Mouse (Mus musculus) limb, embryonic 12.5 days (tissue): ENCODE results near the gene Ing4. TPM values are rescaled to one million over a fixed set of nuclear protein-coding genes. Genes with fewer than 3 reads are reported as not detected.
"Not testable (repeated sequence)": the region's sequence is repeated elsewhere in the genome, so short reads cannot be mapped to it uniquely, and the experiment has no call there.

ENCODE experiments used
- ATAC-seq: fragments of 200-750 bp; cut with Nextera tagmentation; 2 replicates; pipeline ENCODE4 v1.8.0; 2017; ENCODE audit warnings: low read depth, moderate TSS enrichment; ENCODE audit not compliant: insufficient number of reproducible peaks, insufficient read depth, low FRiP score, low TSS enrichment
- H3K27ac ChIP-seq: fragments of 300-500 bp; sonication (generic); 2 replicates; pipeline ENCODE4 v1.5.1; 2016; ENCODE audit warnings: mild to moderate bottlenecking, moderate library complexity
- H3K27me3 ChIP-seq: fragments of 300-500 bp; sonication (generic); 2 replicates; pipeline ENCODE4 v1.6.1; 2016; ENCODE audit warnings: mild to moderate bottlenecking, moderate library complexity
- H3K36me3 ChIP-seq: fragments of 300-500 bp; sonication (generic); 2 replicates; pipeline ENCODE4 v1.6.1; 2016; ENCODE audit warnings: mild to moderate bottlenecking, moderate library complexity
- H3K4me1 ChIP-seq: fragments of 300-500 bp; sonication (generic); replicated peaks from 2 replicates; pipeline ENCODE4 v1.6.1; 2016
- H3K4me2 ChIP-seq: fragments of 300-500 bp; sonication (generic); 2 replicates; pipeline ENCODE4 v1.6.1; 2016; ENCODE audit warnings: mild to moderate bottlenecking, moderate library complexity
- H3K4me3 ChIP-seq: fragments of 300-500 bp; sonication (generic); replicated peaks from 2 replicates; pipeline ENCODE4 v1.5.1; 2016; ENCODE audit warnings: mild to moderate bottlenecking
- H3K9ac ChIP-seq: fragments of 300-500 bp; sonication (generic); replicated peaks from 2 replicates; pipeline ENCODE4 v1.6.1; 2016; ENCODE audit warnings: mild to moderate bottlenecking, moderate library complexity
- H3K9me3 ChIP-seq: fragments of 300-500 bp; sonication (generic); 2 replicates; pipeline ENCODE4 v1.6.1; 2016; ENCODE audit warnings: mild to moderate bottlenecking, moderate library complexity
- WGBS: fragments of 180-500 bp; shearing (Covaris S2); methylation state at CpG from one replicate; pipeline ENCODE4 v1.1.7; 2016; 5-methylcytosine and 5-hydroxymethylcytosine counted together
- polyA plus RNA-seq: library from polyadenylated mRNA; unstranded; fragments of >200 nt; fragmentation: Nextera tagmentation; extraction: Ambion mirVana; gene quantifications from 2 replicates; pipeline ENCODE4 v1.2.1, GENCODE M21; 2016

Ing4 gene
- polyA plus RNA-seq, 1 experiment from 2014 or later, result 170 TPM

- peaks cover 43% of the 10 kb centered on the region for H3K27me3 ChIP-seq
- no peak overlapping the region for H3K4me2 ChIP-seq
- no peak overlapping the region for H3K9ac ChIP-seq
- 30% methylated on average over 3 of the region's 3 CpGs for WGBS
- H3K4me1 ChIP-seq, result peaks cover 20% of the 10 kb centered on the region
- no peak overlapping the region for H3K27ac ChIP-seq
- H3K36me3 ChIP-seq, result no peaks in the 10 kb centered on the region
- H3K9me3 ChIP-seq, result no peaks in the 10 kb centered on the region
- H3K4me3 ChIP-seq, result no peak overlapping the region
- no peak for ATAC-seq
Observed at GRCm38 (mm10) chr6:125005086-125005485, 34.5 kb upstream of the Ing4 start.

- 44% methylated on average over 13 of the region's 13 CpGs for WGBS
- H3K4me3 ChIP-seq, result peak overlapping the region; percentile 95
Observed at GRCm38 (mm10) chr6:125008060-125008459, 31.5 kb upstream of the Ing4 start.

GRCm38 (mm10) chr6:125008586-125009128 lies 30.9 kb upstream of the Ing4 start:
- peak overlapping the region; percentile 85 for H3K4me2 ChIP-seq
- H3K4me3 ChIP-seq, result peak overlapping the region; percentile 95
- H3K36me3 ChIP-seq, result peaks cover 28% of the 10 kb centered on the region
- ATAC-seq, result peak; percentile 98
- H3K9ac ChIP-seq, result peak overlapping the region; percentile 98
- no peaks in the 10 kb centered on the region for H3K9me3 ChIP-seq
- H3K27me3 ChIP-seq, result peaks cover 8% of the 10 kb centered on the region
- H3K27ac ChIP-seq, result peak overlapping the region; percentile 99
- WGBS, result under 1% methylated on average over 30 of the region's 34 CpGs
- H3K4me1 ChIP-seq, result peaks cover 32% of the 10 kb centered on the region

More at GRCm38 (mm10) chr6:125008060-125008459, 31.5 kb upstream of the Ing4 start:
- peak overlapping the region; percentile 85 for H3K27ac ChIP-seq
- H3K4me1 ChIP-seq, result peaks cover 34% of the 10 kb centered on the region
- ATAC-seq, result no peak; the same call in 1 of the 2 replicates
- H3K36me3 ChIP-seq, result peaks cover 23% of the 10 kb centered on the region
- peak overlapping the region; percentile 98; the same call in 1 of the 2 replicates for H3K9ac ChIP-seq
- peak overlapping the region; percentile 85 for H3K4me2 ChIP-seq
- no peaks in the 10 kb centered on the region for H3K9me3 ChIP-seq
- H3K27me3 ChIP-seq, result peaks cover 13% of the 10 kb centered on the region

DNA sequence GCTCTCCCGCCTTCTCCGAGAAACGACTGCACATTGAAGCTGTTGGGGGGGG lies 30.6 kb upstream of the Ing4 start, which contains the start of gene Zfp384:
Zfp384 (plus strand) TSS at position 17 of the 52 bp plus-strand sequence.
- no CpG with 5 or more reads among the region's 3 CpGs for WGBS
- Histone ChIP-seq H3K4me2 (peak within 1 kb of the TSS; percentile 85), H3K9ac (peak within 1 kb of the TSS; percentile 98), H3K27me3 (peaks cover 5% of the 10 kb centered on the region), H3K4me1 (peaks cover 29% of the 10 kb centered on the region), H3K4me3 (peak within 1 kb of the TSS; percentile 95), H3K9me3 (no peaks in the 10 kb centered on the region), H3K27ac (peak within 1 kb of the TSS; percentile 99), H3K36me3 (peaks cover 31% of the 10 kb centered on the region)
- no peak for ATAC-seq

- peak overlapping the region; percentile 98 for H3K9ac ChIP-seq
- H3K4me3 ChIP-seq, result peak overlapping the region; percentile 95
- H3K4me2 ChIP-seq, result peak overlapping the region; percentile 85
- ATAC-seq, result peak; percentile 77
- 0 out of 2 replicates have a peak, but pooled peaks cover under 1% of the 10 kb centered on the region for H3K27me3 ChIP-seq
- peaks cover 35% of the 10 kb centered on the region for H3K36me3 ChIP-seq
- WGBS, result 2% methylated on average over 47 of the region's 78 CpGs
- peak overlapping the region; percentile 99 for H3K27ac ChIP-seq
- no peaks in the 10 kb centered on the region for H3K9me3 ChIP-seq
- peaks cover 25% of the 10 kb centered on the region for H3K4me1 ChIP-seq
Observed at GRCm38 (mm10) chr6:125009181-125010073, 30.1 kb upstream of the Ing4 start.

DNA sequence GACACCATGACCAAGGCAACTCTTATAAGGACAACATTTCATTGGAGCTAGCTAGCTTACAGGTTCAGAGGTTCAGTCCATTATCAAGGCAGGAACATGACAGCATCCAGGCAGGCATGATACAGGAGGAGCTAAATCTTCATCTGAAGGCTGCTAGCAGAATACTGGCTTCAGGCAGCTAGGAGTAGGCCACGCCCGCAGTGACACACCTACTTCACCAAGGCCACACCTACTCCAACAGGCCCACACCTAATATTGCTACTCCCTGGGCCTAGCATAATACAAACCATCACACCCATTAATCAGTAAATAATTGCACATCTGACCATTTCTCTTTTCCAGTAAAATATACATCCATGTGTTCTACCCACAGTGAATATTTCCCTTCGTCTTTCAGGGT lies 21.9 kb upstream of the Ing4 start:
- Histone ChIP-seq H3K4me2 (no peak overlapping the region), H3K9ac (no peak overlapping the region), H3K27me3 (no peaks in the 10 kb centered on the region), H3K27ac (no peak overlapping the region), H3K4me3 (no peak overlapping the region), H3K9me3 (no peaks in the 10 kb centered on the region), H3K36me3 (peaks cover 90% of the 10 kb centered on the region), H3K4me1 (no peaks in the 10 kb centered on the region)
- 89% methylated on average over 3 of the region's 3 CpGs for WGBS
- ATAC-seq, result no peak

- 0 out of 2 replicates have a peak, but pooled peaks have one; percentile 40 for ATAC-seq
- 30% methylated on average over 6 of the region's 9 CpGs for WGBS
- H3K36me3 ChIP-seq, result peaks cover 85% of the 10 kb centered on the region
Observed at GRCm38 (mm10) chr6:125030532-125030931, 9.0 kb upstream of the Ing4 start.

GRCm38 (mm10) chr6:125031604-125032003 lies 8.0 kb upstream of the Ing4 start:
- Histone ChIP-seq H3K27me3 (no peaks in the 10 kb centered on the region), H3K36me3 (peaks cover 84% of the 10 kb centered on the region), H3K9me3 (no peaks in the 10 kb centered on the region), H3K4me3 (no peak overlapping the region), H3K27ac (no peak overlapping the region), H3K4me2 (no peak overlapping the region), H3K4me1 (no peaks in the 10 kb centered on the region), H3K9ac (no peak overlapping the region)
- 91% methylated on average over 16 of the region's 16 CpGs for WGBS
- no peak for ATAC-seq

More at GRCm38 (mm10) chr6:125030532-125030931, 9.0 kb upstream of the Ing4 start:
- not testable (repeated sequence) for H3K27ac ChIP-seq, H3K9ac ChIP-seq, H3K27me3 ChIP-seq, H3K4me2 ChIP-seq, H3K4me3 ChIP-seq, H3K9me3 ChIP-seq, H3K4me1 ChIP-seq

DNA sequence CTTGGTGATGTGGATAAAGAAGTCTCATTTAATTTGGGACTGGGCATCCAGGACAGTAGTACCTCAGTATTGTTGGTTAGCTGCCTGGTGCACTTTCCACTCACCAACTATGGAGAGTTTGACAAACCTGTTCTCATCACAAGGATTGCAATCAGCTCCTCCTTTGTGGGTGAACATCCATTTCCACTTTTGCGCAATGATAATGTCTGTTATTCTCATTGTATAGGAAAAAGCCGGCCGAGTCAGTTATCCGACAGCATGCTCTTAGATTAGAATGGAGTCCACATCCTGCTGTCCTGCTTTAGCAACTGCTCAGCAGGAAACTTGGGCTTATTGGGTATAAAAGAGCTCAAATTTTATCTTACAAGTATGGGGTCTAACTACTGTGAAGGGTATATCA lies 894 bp upstream of the Ing4 start:
- 90% methylated on average over 4 of the region's 4 CpGs for WGBS
- Histone ChIP-seq H3K36me3 (peaks cover 59% of the 10 kb centered on the region), H3K4me3 (peak overlapping the region; percentile 64), H3K27me3 (no peaks in the 10 kb centered on the region), H3K9me3 (no peaks in the 10 kb centered on the region), H3K4me1 (peaks cover 11% of the 10 kb centered on the region), H3K9ac (peak overlapping the region; percentile 44; the same call in 1 of the 2 replicates), H3K4me2 (peak overlapping the region; percentile 54), H3K27ac (peak overlapping the region; percentile 77)
- ATAC-seq, result no peak

GRCm38 (mm10) chr6:125039131-125039530 lies 429 bp upstream of the Ing4 start:
- Histone ChIP-seq H3K4me1 (peaks cover 11% of the 10 kb centered on the region), H3K9ac (peak overlapping the region; percentile 44), H3K9me3 (no peaks in the 10 kb centered on the region), H3K27me3 (no peaks in the 10 kb centered on the region), H3K4me3 (peak overlapping the region; percentile 64), H3K4me2 (peak overlapping the region; percentile 54), H3K27ac (peak overlapping the region; percentile 77), H3K36me3 (peaks cover 59% of the 10 kb centered on the region)
- ATAC-seq, result peak; percentile 15; the same call in 1 of the 2 replicates
- 6% methylated on average over 8 of the region's 8 CpGs for WGBS

- Histone ChIP-seq H3K4me3 (peak overlapping the region; percentile 64), H3K4me2 (peak overlapping the region; percentile 82), H3K9ac (peak overlapping the region; percentile 72), H3K9me3 (no peaks in the 10 kb centered on the region), H3K27ac (peak overlapping the region; percentile 81), H3K4me1 (peaks cover 11% of the 10 kb centered on the region), H3K36me3 (peaks cover 62% of the 10 kb centered on the region), H3K27me3 (no peaks in the 10 kb centered on the region)
- no peak for ATAC-seq
- WGBS, result 16% methylated on average over 7 of the region's 7 CpGs
Observed at GRCm38 (mm10) chr6:125040221-125040620, 661 bp downstream of the Ing4 start.
